Mouse (Mus musculus) cerebellum, adult 2 months (tissue): ENCODE measurements at regions not wholly inside any gene's neighbourhood (a gene's known extent, or its start where the extent isn't known, plus 50 kb on each side); places are given as distances from the start of the nearest gene placed in this dataset.
"Not testable (repeated sequence)": the region's sequence is repeated elsewhere in the genome, so short reads cannot be mapped to it uniquely, and the experiment has no call there.

Experiments used
- DNase-seq, 2 experiments: peaks; one replicate each; pipeline ENCODE4 v3.0.0; 2021
- H3K27ac ChIP-seq: fragments of 200-500 bp; 2 replicates; pipeline ENCODE4 v1.5.1; 2012; ENCODE audit warnings: low read length, control low read depth, inconsistent platforms; ENCODE audit not compliant: insufficient read depth
- H3K27me3 ChIP-seq: fragments of 200-500 bp; 2 replicates; pipeline ENCODE4 v1.6.1; 2012; ENCODE audit warnings: inconsistent platforms, mild to moderate bottlenecking, low read length, moderate library complexity; ENCODE audit not compliant: control insufficient read depth, insufficient read depth
- H3K4me1 ChIP-seq: fragments of 200-500 bp; 2 replicates; pipeline ENCODE4 v1.6.1; 2011; ENCODE audit warnings: low read length; ENCODE audit not compliant: control insufficient read depth, insufficient read depth
- H3K4me3 ChIP-seq: fragments of 200-500 bp; replicated peaks from 2 replicates; pipeline ENCODE3; 2011; ENCODE audit warnings: mild to moderate bottlenecking, low read depth, low read length, control low read depth; ENCODE audit not compliant: insufficient read depth
- CTCF ChIP-seq: fragments of 200-500 bp; IDR thresholded peaks from 2 replicates; pipeline ENCODE4 v1.5.1; 2011; ENCODE audit warnings: low read depth, mild to moderate bottlenecking, control low read depth, low read length, moderate library complexity, borderline replicate concordance; ENCODE audit not compliant: insufficient read depth
- POLR2A ChIP-seq: fragments of 200-500 bp; IDR thresholded peaks from 2 replicates; pipeline ENCODE4 v1.6.1; 2011; ENCODE audit warnings: low read length, control low read depth, borderline replicate concordance; ENCODE audit not compliant: insufficient read depth
- WGBS: fragments of 180-500 bp; shearing (Covaris S2); methylation state at CpG from one replicate; pipeline ENCODE4 v1.1.7; 2018; 5-methylcytosine and 5-hydroxymethylcytosine counted together

DNA sequence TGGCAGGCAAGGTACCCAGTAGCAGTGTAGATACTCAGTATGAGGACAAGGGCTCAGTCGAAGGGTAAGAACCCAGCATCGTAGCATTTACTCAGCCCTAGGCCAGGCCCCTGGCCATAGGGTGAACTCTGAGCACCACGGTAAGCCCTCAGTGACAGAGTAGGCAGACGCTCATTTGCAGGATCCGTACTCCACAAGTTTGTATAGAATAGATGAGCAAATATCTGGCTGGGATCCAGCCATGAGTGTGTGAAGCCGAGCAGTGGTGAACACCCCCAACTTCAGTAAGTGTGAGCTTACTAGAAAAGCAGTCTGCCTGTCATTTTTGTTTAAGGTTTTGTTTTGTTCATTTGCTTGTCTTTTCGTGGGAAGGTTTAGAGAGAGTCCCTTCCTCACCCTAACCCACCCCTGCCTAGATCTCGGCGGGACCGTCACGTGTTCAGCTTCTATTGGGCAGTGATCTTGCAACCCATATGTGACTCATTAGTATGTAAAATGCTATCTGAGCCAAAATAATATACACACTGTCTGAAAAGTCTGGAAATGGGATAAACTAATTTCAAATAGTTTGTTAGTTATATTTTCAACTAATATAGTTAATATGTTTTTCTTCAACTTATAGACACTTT lies 76.3 kb downstream of the Gm5447 start:
- Histone ChIP-seq H3K4me1 (no peaks in the 10 kb centered on the region), H3K27me3 (no peaks in the 10 kb centered on the region; the same call in 1 of the 2 replicates), H3K27ac (no peak overlapping the region), H3K4me3 (no peak overlapping the region)
- no peak for TF ChIP-seq POLR2A
- no peak for TF ChIP-seq CTCF
- 38% methylated on average over 11 of the region's 11 CpGs for WGBS
- DNase-seq: no peak

DNA sequence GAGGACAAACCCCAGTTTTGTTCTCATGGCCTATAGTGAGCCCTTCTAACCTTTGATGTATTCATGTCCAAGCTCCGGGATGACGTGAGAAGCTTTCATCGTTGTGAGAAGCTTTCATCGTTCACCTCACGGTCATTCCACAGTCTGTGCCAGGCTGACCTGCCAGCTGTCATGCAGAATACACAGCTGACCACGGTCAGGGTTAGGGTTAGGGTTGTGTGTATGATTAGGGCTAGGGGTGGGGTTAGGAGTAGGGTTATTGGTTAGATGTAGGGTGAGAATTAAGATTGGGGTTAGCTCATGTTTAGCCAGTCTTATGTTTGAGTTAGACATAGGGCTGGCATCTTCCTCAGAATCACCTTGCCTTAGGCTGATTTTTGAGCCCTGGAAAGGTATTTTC lies 77.6 kb downstream of the Gm5447 start:
- not testable (repeated sequence) for H3K27ac ChIP-seq, H3K4me3 ChIP-seq, H3K27me3 ChIP-seq, H3K4me1 ChIP-seq, DNase-seq
- WGBS: 47% methylated on average over 2 of the region's 6 CpGs

DNA sequence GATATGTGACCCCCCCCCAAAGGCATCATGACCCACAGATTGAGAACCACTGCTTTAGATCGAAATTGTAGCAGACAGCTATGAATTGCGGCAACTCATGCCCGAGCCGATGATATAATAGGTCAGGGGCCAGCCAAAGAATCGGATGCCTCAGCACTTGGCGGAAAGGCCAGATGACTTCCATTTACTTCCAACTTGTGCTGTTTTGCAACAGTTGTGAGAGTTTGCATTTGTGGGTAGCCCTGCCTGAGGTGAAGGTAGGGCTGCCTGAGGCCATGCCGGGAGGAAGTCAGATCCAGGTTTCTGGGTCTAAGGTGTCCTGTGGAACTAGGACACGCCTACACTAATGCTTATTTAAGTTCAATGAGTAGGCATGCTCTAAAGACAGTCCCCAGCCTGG lies 80.4 kb downstream of the Gm5447 start:
- TF ChIP-seq POLR2A (no peak), CTCF (no peak)
- Histone ChIP-seq H3K4me1 (no peaks in the 10 kb centered on the region), H3K27me3 (no peaks in the 10 kb centered on the region), H3K4me3 (no peak overlapping the region), H3K27ac (no peak overlapping the region)
- no peak for DNase-seq
- 90% methylated on average over 8 of the region's 8 CpGs for WGBS

DNA sequence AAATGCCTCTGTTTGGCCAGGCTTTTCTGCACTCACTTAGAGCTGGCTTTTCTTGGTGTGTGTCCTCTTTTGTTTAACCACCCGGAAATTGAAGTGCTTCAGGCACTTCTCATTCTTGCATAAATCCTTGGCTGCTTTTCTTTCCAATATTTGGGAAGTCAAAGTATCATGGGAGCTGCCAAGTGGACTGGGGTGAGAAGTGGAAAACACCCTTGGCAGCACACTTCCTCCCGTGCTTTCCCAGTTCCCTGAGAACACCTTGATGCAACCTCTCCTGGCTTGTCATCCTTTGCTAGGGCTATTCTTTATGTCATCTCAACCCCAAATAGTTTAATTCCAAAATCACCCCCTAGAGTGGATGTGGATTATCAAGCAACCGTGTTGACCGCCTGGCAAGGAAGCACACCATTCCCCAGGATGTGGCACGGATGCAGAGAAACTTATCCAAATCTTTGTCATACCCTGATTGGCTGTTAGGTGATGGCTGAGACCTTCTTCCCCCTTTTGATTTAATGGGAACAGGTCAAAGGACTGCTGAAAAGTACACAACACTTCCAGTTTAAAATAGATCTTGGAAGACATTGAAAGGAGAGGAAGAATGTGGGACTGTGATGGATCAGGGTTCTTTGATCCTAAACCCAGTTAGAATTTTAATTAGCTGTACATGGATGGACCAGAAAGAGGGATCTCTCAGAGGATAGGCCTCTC lies 81.5 kb downstream of the Gm5447 start:
- Histone ChIP-seq H3K27me3 (no peaks in the 10 kb centered on the region), H3K4me1 (no peaks in the 10 kb centered on the region), H3K27ac (no peak overlapping the region), H3K4me3 (no peak overlapping the region)
- DNase-seq: no peak
- TF ChIP-seq CTCF: no peak
- TF ChIP-seq POLR2A: no peak
- 20% methylated on average over 5 of the region's 5 CpGs for WGBS

DNA sequence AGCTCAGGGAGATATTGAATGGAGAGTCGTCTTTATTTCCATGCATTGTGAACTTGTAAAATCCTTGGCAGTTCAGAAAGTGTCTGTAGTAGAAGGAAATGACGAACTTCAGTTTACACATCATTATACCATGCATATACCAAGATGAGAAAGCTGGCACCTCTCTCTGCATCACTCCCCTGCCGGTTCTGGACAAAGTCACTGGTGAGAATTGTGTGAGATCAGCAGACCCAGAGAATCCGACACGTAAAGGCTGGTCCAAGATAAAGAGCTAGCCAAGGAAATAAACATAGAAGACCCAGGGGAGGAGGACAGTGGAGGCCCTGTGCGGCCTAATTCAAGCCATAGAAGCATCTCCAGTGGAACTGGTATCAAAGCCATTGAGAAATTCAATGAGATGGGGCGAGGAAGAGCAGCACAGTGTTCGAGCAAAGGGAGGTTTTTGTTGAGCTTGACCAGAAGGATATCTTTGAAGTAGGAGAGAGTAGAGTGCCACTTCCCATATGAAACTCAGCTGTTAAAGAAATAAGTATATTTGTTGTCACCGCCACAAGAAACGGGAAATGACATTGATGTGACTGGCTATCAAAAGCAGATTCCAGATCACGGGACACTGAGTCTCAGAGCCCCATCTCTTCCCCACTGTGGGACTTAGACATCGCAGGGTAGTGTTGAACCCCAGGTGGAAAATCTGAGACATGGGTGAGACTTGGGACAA lies 82.3 kb downstream of the Gm5447 start:
- H3K27ac ChIP-seq: no peak overlapping the region
- no peak for TF ChIP-seq POLR2A
- TF ChIP-seq CTCF: no peak
- no peaks in the 10 kb centered on the region for H3K27me3 ChIP-seq
- no peak overlapping the region for H3K4me3 ChIP-seq
- DNase-seq: no peak
- WGBS: 82% methylated on average over 12 of the region's 12 CpGs
- no peaks in the 10 kb centered on the region for H3K4me1 ChIP-seq

DNA sequence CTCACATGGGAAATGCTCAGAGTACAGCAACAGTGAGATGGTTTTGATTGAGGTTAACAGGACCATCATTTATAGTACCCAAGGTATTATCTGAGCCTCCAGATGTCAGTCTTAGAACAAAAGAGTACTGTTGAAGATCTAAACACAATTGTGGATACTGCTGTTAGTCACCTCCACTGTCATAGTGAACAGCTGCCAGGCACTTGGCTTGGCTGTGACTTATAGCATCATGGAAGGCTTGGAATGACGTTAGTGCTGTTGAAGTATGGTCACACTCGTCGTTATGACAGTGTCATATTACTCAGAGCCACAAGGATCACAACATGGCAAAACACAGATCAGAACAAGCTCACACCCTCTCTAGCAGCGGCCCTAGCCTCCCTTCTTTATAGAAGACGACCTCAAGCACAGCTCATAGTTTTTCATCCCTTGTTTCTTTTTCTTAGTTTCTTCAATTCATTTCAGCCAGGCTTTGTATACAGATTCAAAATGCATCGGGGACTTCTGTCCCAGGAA lies 87.0 kb downstream of the Gm5447 start:
- DNase-seq: no peak
- WGBS: 69% methylated on average over 6 of the region's 6 CpGs
- Histone ChIP-seq H3K4me3 (no peak overlapping the region), H3K27me3 (no peaks in the 10 kb centered on the region), H3K27ac (no peak overlapping the region), H3K4me1 (no peaks in the 10 kb centered on the region)
- TF ChIP-seq POLR2A (no peak), CTCF (no peak)

DNA sequence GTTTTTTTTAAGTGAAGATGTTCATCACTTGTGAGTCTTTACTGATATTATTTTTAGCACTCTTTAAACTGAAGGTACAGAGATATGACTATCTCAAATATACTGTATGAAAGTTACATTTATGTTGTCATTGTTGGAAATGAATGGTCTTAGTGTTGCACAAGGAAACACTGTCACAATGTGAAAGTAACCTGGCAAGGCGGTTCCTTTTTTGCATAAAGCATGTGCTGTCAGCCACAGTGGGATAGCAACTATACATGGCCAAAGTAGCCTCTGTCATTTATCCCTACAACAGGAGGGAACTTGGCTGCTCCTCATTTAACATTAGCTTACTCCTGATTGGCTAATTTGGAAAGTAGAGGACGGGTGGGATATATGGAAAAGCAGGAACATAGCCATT lies 94.3 kb downstream of the Gm5447 start:
- Histone ChIP-seq H3K27ac (no peak overlapping the region), H3K4me3 (no peak overlapping the region), H3K27me3 (no peaks in the 10 kb centered on the region), H3K4me1 (no peaks in the 10 kb centered on the region)
- TF ChIP-seq POLR2A (no peak), CTCF (no peak)
- no peak for DNase-seq
- WGBS: 51% methylated on average over 2 of the region's 2 CpGs

DNA sequence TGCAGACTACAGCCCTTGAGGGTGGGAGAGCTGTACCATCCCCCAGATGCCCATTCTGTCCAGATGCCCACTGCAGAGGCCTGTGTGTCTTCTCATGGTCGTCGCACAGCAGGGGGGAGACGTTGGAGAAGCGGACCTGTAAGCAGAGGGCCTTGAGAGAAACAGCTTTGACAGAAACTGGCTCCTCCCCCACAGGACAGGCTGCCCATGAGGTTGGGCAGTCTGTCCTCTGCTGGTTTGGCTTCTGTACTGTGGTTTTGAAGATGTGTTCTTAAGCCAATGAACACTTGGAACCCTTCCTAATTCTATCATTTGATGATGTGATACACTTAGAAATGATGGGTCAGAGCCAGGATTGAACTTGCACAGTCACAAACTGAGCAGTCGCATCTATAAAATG lies 102.5 kb downstream of the Gm5447 start:
- Histone ChIP-seq H3K27me3 (no peaks in the 10 kb centered on the region; the same call in 1 of the 2 replicates), H3K4me3 (no peak overlapping the region), H3K4me1 (no peaks in the 10 kb centered on the region), H3K27ac (no peak overlapping the region)
- TF ChIP-seq CTCF: no peak
- no peak for TF ChIP-seq POLR2A
- DNase-seq: no peak
- WGBS: 31% methylated on average over 5 of the region's 5 CpGs
